Mouse (Mus musculus) hindbrain, embryonic 14.5 days (tissue): Measurements from ENCODE around the gene Gm21874. TPM values are rescaled to one million over a fixed set of nuclear protein-coding genes. Genes with fewer than 3 reads are reported as not detected.
"Not testable (repeated sequence)": the region's sequence is repeated elsewhere in the genome, so short reads cannot be mapped to it uniquely, and the experiment has no call there.

ENCODE experiments used
- ATAC-seq: fragments of 200-750 bp; cut with Nextera tagmentation; 2 replicates; pipeline ENCODE4 v1.8.0; 2017; ENCODE audit warnings: moderate number of reproducible peaks, mild to moderate bottlenecking, moderate TSS enrichment, moderate library complexity; ENCODE audit not compliant: low FRiP score
- DNase-seq: peaks from one replicate; pipeline ENCODE4 v3.0.0-alpha.2; 2015; ENCODE audit warnings: low spot score
- H3K27ac ChIP-seq: fragments of 300-500 bp; sonication (generic); 2 replicates; pipeline ENCODE4 v1.5.1; 2014; ENCODE audit warnings: mild to moderate bottlenecking, moderate library complexity
- H3K27me3 ChIP-seq: fragments of 300-500 bp; sonication (generic); 2 replicates; pipeline ENCODE4 v1.6.1; 2014; ENCODE audit warnings: mild to moderate bottlenecking, low read length, mixed read lengths; ENCODE audit not compliant: control insufficient read depth, insufficient read depth
- H3K36me3 ChIP-seq: fragments of 300-500 bp; sonication (generic); replicated peaks from 2 replicates; pipeline ENCODE4 v1.6.1; 2014; ENCODE audit not compliant: control insufficient read depth, insufficient read depth
- H3K4me1 ChIP-seq: fragments of 300-500 bp; sonication (generic); replicated peaks from 2 replicates; pipeline ENCODE4 v1.6.1; 2014; ENCODE audit warnings: antibody characterized with exemption, low read length, mixed read lengths; ENCODE audit not compliant: control insufficient read depth, insufficient read depth
- H3K4me2 ChIP-seq: fragments of 300-500 bp; sonication (generic); replicated peaks from 2 replicates; pipeline ENCODE4 v1.6.1; 2014; ENCODE audit warnings: mild to moderate bottlenecking, moderate library complexity
- H3K4me3 ChIP-seq: fragments of 300-500 bp; sonication (generic); replicated peaks from 2 replicates; pipeline ENCODE4 v1.5.1; 2014; ENCODE audit warnings: mild to moderate bottlenecking, low read length
- H3K9ac ChIP-seq: fragments of 300-500 bp; sonication (generic); 2 replicates; pipeline ENCODE4 v1.6.1; 2014
- H3K9me3 ChIP-seq: fragments of 300-500 bp; sonication (generic); 2 replicates; pipeline ENCODE4 v1.6.1; 2016; ENCODE audit warnings: low read length; ENCODE audit not compliant: control insufficient read depth
- polyA plus RNA-seq: library from polyadenylated mRNA; unstranded; fragments of >200 nt; fragmentation: Nextera tagmentation; extraction: Ambion mirVana; gene quantifications from 2 replicates; pipeline ENCODE4 v1.2.1, GENCODE M21; 2014

Gene Gm21874
- polyA plus RNA-seq = not detected in 2 replicates

- not testable (repeated sequence) for H3K27ac ChIP-seq
Observed at GRCm38 (mm10) chrY:9416048-9416447, at the start of gene Gm21874. Gene Gm21874 (minus strand): TSS chrY:9416148.

More at GRCm38 (mm10) chrY:9416048-9416447, at the start of gene Gm21874:
- not testable (repeated sequence) for H3K36me3 ChIP-seq, H3K9me3 ChIP-seq, H3K4me2 ChIP-seq, H3K27me3 ChIP-seq, DNase-seq, H3K4me1 ChIP-seq, ATAC-seq, H3K9ac ChIP-seq, H3K4me3 ChIP-seq

Other genes with a start within 250 kb of the Gm21874 start
- gene Gm21721, start 214.0 kb downstream of the Gm21874 start, polyA plus RNA-seq = not detected in 2 replicates
- gene Gm21812, start 69.0 kb downstream of the Gm21874 start, polyA plus RNA-seq = not detected in 2 replicates